Mouse (Mus musculus) lung, embryonic 14.5 days (tissue): ENCODE results near the gene Prickle3. TPM values are rescaled to one million over a fixed set of nuclear protein-coding genes. Genes with fewer than 3 reads are reported as not detected.
A peak's percentile ranks its signal among the peaks of the same experiment; 100 is the strongest.
"Not testable (repeated sequence)": the region's sequence is repeated elsewhere in the genome, so short reads cannot be mapped to it uniquely, and the experiment has no call there.

Source experiments
- ATAC-seq: fragments of 200-750 bp; cut with Nextera tagmentation; 2 replicates; pipeline ENCODE4 v1.8.0; 2017; ENCODE audit warnings: mild to moderate bottlenecking, moderate TSS enrichment, moderate library complexity; ENCODE audit not compliant: insufficient read depth
- DNase-seq: peaks from one replicate; pipeline ENCODE4 v3.0.0-alpha.2; 2015
- H3K27ac ChIP-seq: fragments of 300-500 bp; sonication (generic); 2 replicates; pipeline ENCODE4 v1.5.1; 2014; ENCODE audit warnings: low read depth, mild to moderate bottlenecking, moderate library complexity
- H3K27me3 ChIP-seq: fragments of 300-500 bp; sonication (generic); 2 replicates; pipeline ENCODE4 v1.6.1; 2014; ENCODE audit warnings: low read length, control low read depth; ENCODE audit not compliant: insufficient read depth
- H3K36me3 ChIP-seq: fragments of 300-500 bp; sonication (generic); 2 replicates; pipeline ENCODE4 v1.6.1; 2014; ENCODE audit warnings: control low read depth; ENCODE audit not compliant: insufficient read depth
- H3K4me1 ChIP-seq: fragments of 300-500 bp; sonication (generic); 2 replicates; pipeline ENCODE4 v1.6.1; 2014; ENCODE audit warnings: antibody characterized with exemption, control low read depth; ENCODE audit not compliant: insufficient read depth
- H3K4me2 ChIP-seq: fragments of 300-500 bp; sonication (generic); 2 replicates; pipeline ENCODE4 v1.6.1; 2014; ENCODE audit warnings: mild to moderate bottlenecking
- H3K4me3 ChIP-seq: fragments of 300-500 bp; sonication (generic); 2 replicates; pipeline ENCODE4 v1.5.1; 2014; ENCODE audit warnings: low read depth, low read length
- H3K9ac ChIP-seq: fragments of 300-500 bp; sonication (generic); 2 replicates; pipeline ENCODE4 v1.6.1; 2014
- H3K9me3 ChIP-seq: fragments of 300-500 bp; sonication (generic); 2 replicates; pipeline ENCODE4 v1.6.1; 2016; ENCODE audit warnings: low read depth, low read length, control low read depth
- CTCF ChIP-seq: IDR thresholded peaks from 2 replicates; pipeline ENCODE4 v1.5.1; 2016; ENCODE audit warnings: antibody characterized with exemption, low read depth
- WGBS: fragments of 180-500 bp; shearing (Covaris S2); extraction: QIAGEN DNeasy Blood & Tissue Kit; methylation state at CpG from one replicate; pipeline ENCODE4 v1.1.7; 2014; 5-methylcytosine and 5-hydroxymethylcytosine counted together
- polyA plus RNA-seq: library from polyadenylated mRNA; unstranded; fragments of >200 nt; fragmentation: Nextera tagmentation; extraction: Ambion mirVana; gene quantifications from 2 replicates; pipeline ENCODE4 v1.2.1, GENCODE M21; 2014

The Prickle3 gene
- polyA plus RNA-seq, 1 experiment from 2014 or later: 8.6 TPM

DNA sequence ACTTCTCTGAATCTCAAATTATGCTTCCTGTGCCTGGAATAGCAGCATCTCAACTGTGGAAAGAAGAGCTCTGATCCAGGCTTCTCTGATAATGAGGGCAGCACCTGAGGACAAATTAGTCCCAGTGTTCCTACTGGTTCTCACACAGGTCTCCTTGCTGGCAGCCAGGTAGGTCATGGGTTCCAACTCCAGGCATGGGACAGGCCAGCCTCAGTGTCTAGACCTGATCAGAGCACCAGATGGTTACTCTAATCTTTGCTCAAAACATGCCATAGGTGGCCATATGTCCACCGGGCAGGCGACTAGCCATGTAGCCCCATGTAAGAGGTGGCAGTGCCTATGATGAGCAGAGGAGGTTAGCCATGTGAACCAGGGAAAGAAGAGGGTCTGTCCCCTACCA lies 31.3 kb downstream of the Prickle3 start:
- Histone ChIP-seq H3K36me3 (no peaks in the 10 kb centered on the region), H3K9me3 (no peaks in the 10 kb centered on the region), H3K27ac (no peak overlapping the region), H3K4me1 (no peaks in the 10 kb centered on the region), H3K9ac (no peak overlapping the region), H3K4me3 (no peak overlapping the region), H3K4me2 (no peak overlapping the region), H3K27me3 (no peaks in the 10 kb centered on the region)
- no peak for TF ChIP-seq CTCF
- DNase-seq: no peak
- no peak for ATAC-seq
- 90% methylated on average over 2 of the region's 2 CpGs for WGBS

DNA sequence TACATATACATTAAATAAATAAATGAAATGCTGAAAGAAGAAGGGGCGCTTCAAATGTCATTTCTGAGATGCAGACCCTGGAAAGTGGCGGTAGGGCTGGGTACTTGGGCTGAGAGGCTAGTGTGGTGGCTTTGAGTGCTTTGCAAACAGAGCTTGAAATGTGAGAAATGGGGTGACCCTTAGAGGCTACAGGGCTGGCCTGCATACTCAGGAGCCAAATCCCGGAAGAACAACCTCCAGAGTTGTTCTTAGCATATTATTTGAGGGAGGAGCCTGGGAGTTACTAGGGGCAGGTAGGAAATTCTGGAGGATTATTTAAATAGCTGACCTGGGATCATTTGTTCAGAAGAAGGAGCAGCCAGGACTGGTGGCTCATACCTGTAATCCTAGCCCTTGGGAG lies 33.4 kb downstream of the Prickle3 start:
- no peak overlapping the region for H3K4me3 ChIP-seq
- H3K27me3 ChIP-seq: no peaks in the 10 kb centered on the region
- DNase-seq: peak; percentile 26
- WGBS: 45% methylated on average over 3 of the region's 3 CpGs
- no peak overlapping the region for H3K4me2 ChIP-seq
- peak; percentile 73; the same call in 1 of the 2 replicates for ATAC-seq
- no peaks in the 10 kb centered on the region for H3K36me3 ChIP-seq
- no peaks in the 10 kb centered on the region for H3K4me1 ChIP-seq
- no peak overlapping the region for H3K9ac ChIP-seq
- no peaks in the 10 kb centered on the region for H3K9me3 ChIP-seq
- TF ChIP-seq CTCF: no peak
- H3K27ac ChIP-seq: no peak overlapping the region

DNA sequence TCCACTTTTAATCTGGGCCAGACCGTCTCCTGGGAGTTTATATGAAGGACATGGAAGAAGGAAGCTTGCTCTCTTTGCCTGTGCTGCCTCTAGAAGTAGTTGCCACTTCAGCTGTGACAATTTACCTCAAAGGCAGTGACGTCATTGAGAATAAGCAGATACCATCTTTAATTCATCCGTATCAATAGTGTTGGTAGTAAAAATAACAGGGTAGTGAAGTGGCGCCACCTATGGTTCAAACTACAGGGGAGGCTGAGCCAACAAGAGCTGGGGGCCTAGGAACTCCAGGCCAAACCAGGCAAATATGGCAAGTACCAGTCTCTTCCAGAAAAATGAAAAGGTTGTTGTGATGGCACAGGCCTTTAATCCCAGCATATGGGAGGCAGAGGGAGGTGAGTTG lies 35.8 kb downstream of the Prickle3 start:
- 34% methylated on average over 4 of the region's 4 CpGs for WGBS
- no peak overlapping the region for H3K27ac ChIP-seq
- DNase-seq (peak; percentile 46), ATAC-seq (no peak)
- no peaks in the 10 kb centered on the region for H3K27me3 ChIP-seq
- no peaks in the 10 kb centered on the region for H3K36me3 ChIP-seq
- peak; percentile 45 for TF ChIP-seq CTCF
- no peak overlapping the region for H3K4me2 ChIP-seq
- no peaks in the 10 kb centered on the region for H3K4me1 ChIP-seq
- H3K4me3 ChIP-seq: no peak overlapping the region
- H3K9ac ChIP-seq: no peak overlapping the region
- H3K9me3 ChIP-seq: no peaks in the 10 kb centered on the region

DNA sequence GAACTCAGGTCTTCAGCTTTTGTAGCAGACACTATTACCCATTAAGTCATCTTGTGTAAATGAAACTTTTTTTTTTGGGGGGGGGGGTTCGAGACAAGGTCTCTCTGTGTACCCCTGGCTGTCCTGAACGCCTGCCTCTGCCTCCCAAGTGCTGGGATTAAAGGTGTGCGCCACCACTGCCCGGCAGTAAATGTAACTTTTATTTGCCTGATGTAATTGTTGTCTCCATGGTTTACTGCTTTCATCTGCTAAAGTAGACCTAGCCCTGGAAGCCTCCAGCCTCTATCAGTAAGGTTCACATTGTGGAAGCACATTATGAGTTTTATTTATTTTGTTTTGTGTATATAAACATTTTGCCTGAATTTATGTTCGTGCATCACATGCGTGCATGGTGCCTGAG lies 39.5 kb downstream of the Prickle3 start:
- Histone ChIP-seq H3K4me1 (no peaks in the 10 kb centered on the region), H3K4me2 (peak overlapping the region; percentile 45), H3K9me3 (no peaks in the 10 kb centered on the region), H3K27me3 (no peaks in the 10 kb centered on the region), H3K27ac (no peak overlapping the region), H3K9ac (no peak overlapping the region), H3K36me3 (0 out of 2 replicates have a peak, but pooled peaks cover 7% of the 10 kb centered on the region), H3K4me3 (peak overlapping the region; percentile 56; the same call in 1 of the 2 replicates)
- TF ChIP-seq CTCF: no peak
- 44% methylated on average over 6 of the region's 6 CpGs for WGBS
- ATAC-seq (peak; percentile 9; the same call in 1 of the 2 replicates), DNase-seq (no peak)

DNA sequence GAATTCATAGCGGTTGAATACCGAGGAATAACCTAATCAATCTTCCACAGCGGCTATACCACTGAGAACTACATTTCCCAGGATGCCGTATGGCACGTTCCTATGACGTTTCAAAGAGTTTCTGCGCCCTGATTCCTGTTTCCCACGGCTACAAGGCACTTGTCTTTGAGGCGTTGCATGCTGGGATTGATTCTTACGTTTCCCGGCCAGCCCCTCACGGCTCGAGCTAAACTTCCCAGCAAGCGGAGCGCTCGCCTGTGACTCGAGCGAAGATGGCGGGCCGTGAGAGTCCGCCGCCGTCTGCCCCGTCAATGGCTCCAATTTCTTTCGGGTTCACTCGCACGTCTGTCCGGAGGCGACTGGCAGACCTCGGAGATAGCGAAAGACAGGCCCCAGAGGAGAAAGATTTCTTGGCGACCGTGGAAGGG lies 39.9 kb downstream of the Prickle3 start, which contains the start of gene Gpkow:
Gene Gpkow (plus strand): TSS at position 178 of the 428 bp plus-strand sequence.
- Histone ChIP-seq H3K9me3 (no peaks in the 10 kb centered on the region), H3K27ac (peak within 1 kb of the TSS; percentile 36; the same call in 1 of the 2 replicates), H3K9ac (peak within 1 kb of the TSS; percentile 64), H3K36me3 (peaks cover 10% of the 10 kb centered on the region; the same call in 1 of the 2 replicates), H3K4me1 (no peaks in the 10 kb centered on the region), H3K27me3 (no peaks in the 10 kb centered on the region), H3K4me2 (peak within 1 kb of the TSS; percentile 67), H3K4me3 (peak within 1 kb of the TSS; percentile 56)
- ATAC-seq (peak; percentile 97), DNase-seq (peak; percentile 94)
- no peak for TF ChIP-seq CTCF
- 3% methylated on average over 33 of the region's 33 CpGs for WGBS

DNA sequence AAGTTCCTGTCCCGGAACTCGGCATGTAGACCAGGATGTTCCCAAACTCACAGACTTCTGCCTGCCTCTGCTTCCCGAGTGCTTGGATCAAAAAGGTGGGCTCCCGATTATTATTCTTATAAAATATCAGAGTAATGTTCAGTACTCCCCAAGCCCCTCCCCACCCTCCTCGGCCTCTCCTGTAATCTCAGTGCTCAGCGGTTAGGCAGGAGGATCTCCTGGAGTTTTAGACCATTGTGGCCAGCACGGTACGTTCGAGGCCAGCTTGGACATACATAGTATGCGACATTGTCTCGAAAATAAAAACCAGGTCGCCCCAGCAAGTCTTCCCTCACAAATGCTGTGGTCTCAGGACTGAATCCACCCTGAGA lies 56.7 kb downstream of the Prickle3 start:
- not testable (repeated sequence) for H3K9me3 ChIP-seq, H3K36me3 ChIP-seq, H3K9ac ChIP-seq, ATAC-seq, H3K4me1 ChIP-seq, H3K27me3 ChIP-seq, DNase-seq
- Histone ChIP-seq H3K4me2 (peak overlapping the region; percentile 61), H3K27ac (0 out of 2 replicates have a peak overlapping the region, but pooled peaks have one; percentile 33), H3K4me3 (peak overlapping the region; percentile 32)
- 15% methylated on average over 5 of the region's 12 CpGs for WGBS

DNA sequence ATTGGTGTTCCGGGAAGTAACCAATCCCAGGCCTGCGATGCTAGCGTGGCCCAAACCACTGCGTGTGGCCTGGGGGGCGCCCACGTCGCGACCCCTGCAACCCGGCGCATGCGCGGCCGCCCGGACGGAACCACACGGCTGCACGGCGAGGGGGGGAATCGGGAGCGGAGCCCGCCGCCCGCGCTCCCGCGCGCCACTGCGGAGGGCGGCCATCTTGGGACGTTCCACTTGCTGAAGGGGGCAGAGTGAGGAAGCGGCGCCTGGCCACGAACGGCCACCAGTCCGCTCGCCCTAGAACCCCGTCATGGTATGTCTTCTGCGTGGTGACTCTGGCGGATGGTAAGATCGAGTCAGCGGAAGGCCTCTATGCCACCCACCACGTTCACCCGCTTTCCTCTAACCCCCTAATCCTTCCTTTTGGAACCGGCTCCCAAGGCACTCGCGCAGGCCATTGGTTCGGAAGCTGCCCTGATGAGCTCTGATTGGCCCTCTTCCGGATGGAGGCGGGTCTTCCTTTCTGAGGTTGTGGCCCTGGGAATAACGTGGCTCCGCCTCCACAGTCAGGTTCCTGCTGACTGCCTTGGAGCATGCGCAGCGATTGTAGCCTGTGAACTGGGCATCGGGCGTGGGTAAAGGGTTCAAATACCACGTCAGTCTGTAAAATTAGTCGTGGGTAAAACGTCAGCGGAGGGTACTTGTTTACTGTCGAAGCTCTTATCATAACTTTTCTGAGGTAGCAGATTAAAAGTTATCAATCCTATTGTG lies 57.3 kb downstream of the Prickle3 start, which contains the start of gene Wdr45:
Gene Wdr45 (plus strand): TSS at position 199 of the 765 bp plus-strand sequence.
- Histone ChIP-seq H3K27ac (0 out of 2 replicates have a peak within 1 kb of the TSS, but pooled peaks have one; percentile 33), H3K4me2 (peak within 1 kb of the TSS; percentile 61), H3K4me3 (peak within 1 kb of the TSS; percentile 32)
- H3K27me3 ChIP-seq, H3K9me3 ChIP-seq, H3K36me3 ChIP-seq, H3K4me1 ChIP-seq, H3K9ac ChIP-seq: not testable (repeated sequence)
- DNase-seq: peak; percentile 95
- WGBS: 10% methylated on average over 34 of the region's 60 CpGs
- peak; percentile 97 for ATAC-seq

DNA sequence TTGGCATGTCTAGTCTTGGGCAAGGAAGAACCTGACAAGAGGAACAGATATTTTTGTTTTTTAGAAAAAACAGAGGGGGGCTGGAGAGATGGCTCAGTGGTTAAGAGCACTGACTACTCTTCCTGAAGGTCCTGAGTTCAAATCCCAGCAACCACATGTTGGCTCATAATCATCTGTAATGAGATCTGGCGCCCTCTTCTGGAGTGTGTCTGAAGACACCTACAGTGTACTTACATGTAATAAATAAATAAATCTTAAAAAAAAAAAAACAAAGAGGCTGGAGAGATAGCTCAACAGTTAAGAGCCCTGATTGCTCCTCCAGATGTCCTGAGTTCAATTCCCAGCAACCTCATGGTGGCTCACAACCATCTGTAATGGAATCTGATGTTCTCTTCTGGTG lies 59.0 kb downstream of the Prickle3 start:
- H3K4me3 ChIP-seq, H3K27me3 ChIP-seq, H3K4me2 ChIP-seq, H3K9ac ChIP-seq, DNase-seq, ATAC-seq, H3K36me3 ChIP-seq, H3K27ac ChIP-seq, H3K9me3 ChIP-seq, H3K4me1 ChIP-seq: not testable (repeated sequence)
- 50% methylated on average over 1 of the region's 1 CpGs for WGBS
